ENCODE assay signal across 27 mouse cellular contexts in genomic region chr13:24081698-24082097, GRCm38 (mm10).
A peak's percentile ranks its signal among the peaks of the same experiment; 100 is the strongest.
DNase-seq lines count a peak whose midpoint lies in the region; ATAC-seq lines count a peak whose summit lies in the region.
"Had no signal": no experiment of that assay in that cellular context is flagged by ENCODE, and none has a peak within 500 bp of the region (broad histone marks: within the 10 kb centered on the region; RNA-seq: fewer than 3 reads in every experiment).

No protein-coding gene starts in this region.

- peak; percentile 15 for DNase-seq in cerebellum, adult 11 months
- DNase-seq in heart, adult 11 months = peak; percentile 45
- DNase-seq in heart, adult 9 months (ENCODE audit: low spot score in 2 of 2) = no peak
- peak; percentile 62 for DNase-seq in brain, adult 2 months (ENCODE audit: low read depth, low spot score)
- peak; percentile 13 to 27 for DNase-seq in cerebellum, postnatal 10 days
- DNase-seq in midbrain, embryonic 14.5 days = no peak
- DNase-seq: adrenal gland, postnatal 10 days; gastrocnemius, postnatal 10 days; heart, adult 18-20 months; heart, postnatal 14 days; kidney, adult 11 months; kidney, postnatal 36 days; layer of hippocampus, adult 9-11 months; liver, postnatal 0 days; lung, postnatal 10 days; thymus, adult 2 months had no signal

- ATAC-seq in cerebellum, adult (ENCODE audit: insufficient number of reproducible peaks, low FRiP score, low TSS enrichment) = no peak
- no peak for ATAC-seq in megakaryocyte, adult 5-6 weeks (ENCODE audit: poor library complexity, severe bottlenecking)
- ATAC-seq in midbrain, embryonic 14.5 days (ENCODE audit: low FRiP score, low TSS enrichment) = no peak
- ATAC-seq: activated CD4-positive, CD25-positive, alpha-beta regulatory T cell, adult 4 months; hindbrain, postnatal 0 days; liver, postnatal 0 days had no signal

- no peaks in the 10 kb centered on the region for H3K4me1 ChIP-seq in midbrain, embryonic 14.5 days (ENCODE audit: control insufficient read depth, insufficient read depth, low read length)
- H3K4me1 ChIP-seq: embryonic facial prominence, embryonic 12.5 days; forebrain, embryonic 13.5 days; heart, embryonic 13.5 days; kidney, embryonic 15.5 days; neural tube, embryonic 15.5 days had no signal

- H3K4me2 ChIP-seq in midbrain, embryonic 14.5 days (ENCODE audit: low read length) = no peak overlapping the region
- H3K4me2 ChIP-seq: embryonic facial prominence, embryonic 12.5 days; forebrain, embryonic 13.5 days; heart, embryonic 13.5 days; kidney, embryonic 15.5 days; liver, embryonic 11.5 days; midbrain, embryonic 11.5 days; neural tube, embryonic 15.5 days had no signal

- no peaks in the 10 kb centered on the region for H3K27me3 ChIP-seq in midbrain, embryonic 14.5 days (ENCODE audit: control insufficient read depth, insufficient read depth, low read length)
- H3K27me3 ChIP-seq: embryonic facial prominence, embryonic 12.5 days; forebrain, embryonic 13.5 days; heart, embryonic 13.5 days; kidney, embryonic 15.5 days; neural tube, embryonic 15.5 days had no signal

- H3K9ac ChIP-seq in midbrain, embryonic 14.5 days (replicated peaks; ENCODE audit: low read length) = no peak overlapping the region
- H3K9ac ChIP-seq: embryonic facial prominence, embryonic 12.5 days; forebrain, embryonic 13.5 days; heart, embryonic 13.5 days; kidney, embryonic 15.5 days; liver, postnatal 0 days; neural tube, embryonic 15.5 days had no signal

- no peaks in the 10 kb centered on the region for H3K36me3 ChIP-seq in midbrain, embryonic 14.5 days (ENCODE audit: control insufficient read depth, insufficient read depth, low read length)
- H3K36me3 ChIP-seq: embryonic facial prominence, embryonic 12.5 days; heart, embryonic 13.5 days had no signal

- H3K27ac ChIP-seq in midbrain, embryonic 14.5 days (replicated peaks; ENCODE audit: low read depth, low read length) = no peak overlapping the region
- H3K27ac ChIP-seq: embryonic facial prominence, embryonic 12.5 days; forebrain, embryonic 13.5 days; heart, embryonic 13.5 days; hindbrain, postnatal 0 days; kidney, embryonic 15.5 days; neural tube, embryonic 15.5 days had no signal

- 87% methylated on average over 7 of the region's 7 CpGs for WGBS in midbrain, embryonic 14.5 days

- H3K9me3 ChIP-seq in midbrain, embryonic 14.5 days (ENCODE audit: control insufficient read depth, low read length) = no peaks in the 10 kb centered on the region
- H3K9me3 ChIP-seq: embryonic facial prominence, embryonic 12.5 days; forebrain, embryonic 13.5 days; heart, embryonic 13.5 days; kidney, embryonic 15.5 days; neural tube, embryonic 15.5 days had no signal

- no peak overlapping the region for H3K4me3 ChIP-seq in midbrain, embryonic 14.5 days (replicated peaks; ENCODE audit: low read depth, low read length)
- H3K4me3 ChIP-seq: embryonic facial prominence, embryonic 12.5 days; forebrain, embryonic 13.5 days; heart, embryonic 13.5 days; kidney, embryonic 15.5 days; neural tube, embryonic 15.5 days had no signal

Comparison
In these comparisons a context has a peak if more than half of its experiments do, and no peak if none do; other contexts are left out.
1. DNase-seq: peak in cerebellum, adult 11 months (single experiment), heart, adult 11 months (single experiment), brain, adult 2 months (single experiment) and cerebellum, postnatal 10 days (2 of 2); none in heart, adult 9 months (0 of 2) and midbrain, embryonic 14.5 days (single experiment).